Mouse (Mus musculus) kidney, postnatal 4 days (tissue): ENCODE data around the gene Ppp6r1.
"Not testable (repeated sequence)": the region's sequence is repeated elsewhere in the genome, so short reads cannot be mapped to it uniquely, and the experiment has no call there.

Source experiments
- DNase-seq, 2 experiments: peaks; one replicate each; pipeline ENCODE4 v3.0.0; 2021; ENCODE audit warnings: mixed read lengths in 2 of 2

Ppp6r1 gene

DNA sequence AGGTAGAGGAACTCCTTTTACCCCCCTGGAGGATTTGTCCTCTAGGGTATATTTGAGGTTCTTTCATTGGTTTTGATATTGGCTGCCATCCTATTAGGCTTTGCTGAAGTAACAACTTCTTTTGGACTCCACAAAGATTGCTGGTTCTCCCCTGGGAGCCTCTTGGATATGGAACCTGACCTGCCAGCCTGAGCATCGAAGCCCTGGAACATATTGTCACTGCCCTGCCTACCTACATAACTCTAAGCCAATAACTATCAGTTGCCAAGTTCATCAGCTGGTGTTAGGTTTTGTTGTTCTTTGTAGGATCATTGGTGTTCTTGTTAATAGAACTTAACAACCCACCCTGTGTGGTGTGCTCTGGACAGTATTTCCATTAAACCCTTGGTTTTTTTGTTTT lies 45.9 kb downstream of the Ppp6r1 start:
- no peak for DNase-seq

DNA sequence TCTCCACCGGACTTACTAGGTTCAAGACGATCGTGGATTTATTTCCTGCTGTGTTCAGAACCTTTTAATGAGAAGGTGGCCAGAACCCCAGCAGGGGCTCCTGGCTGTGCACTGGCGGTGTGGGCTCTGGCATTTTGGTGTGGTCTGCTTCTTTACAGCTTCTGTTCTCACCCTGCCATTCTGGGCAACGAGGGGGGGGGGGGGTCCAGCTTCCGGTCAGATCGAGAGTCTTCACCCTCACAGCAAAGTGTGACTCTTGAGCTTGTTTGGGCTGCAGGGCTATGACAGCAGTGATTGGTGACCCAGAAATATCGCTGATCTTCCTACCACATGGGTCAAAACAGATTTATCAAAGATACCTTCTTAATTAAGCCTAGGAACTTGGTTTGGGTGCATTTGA lies 46.4 kb downstream of the Ppp6r1 start:
- DNase-seq: no peak

DNA sequence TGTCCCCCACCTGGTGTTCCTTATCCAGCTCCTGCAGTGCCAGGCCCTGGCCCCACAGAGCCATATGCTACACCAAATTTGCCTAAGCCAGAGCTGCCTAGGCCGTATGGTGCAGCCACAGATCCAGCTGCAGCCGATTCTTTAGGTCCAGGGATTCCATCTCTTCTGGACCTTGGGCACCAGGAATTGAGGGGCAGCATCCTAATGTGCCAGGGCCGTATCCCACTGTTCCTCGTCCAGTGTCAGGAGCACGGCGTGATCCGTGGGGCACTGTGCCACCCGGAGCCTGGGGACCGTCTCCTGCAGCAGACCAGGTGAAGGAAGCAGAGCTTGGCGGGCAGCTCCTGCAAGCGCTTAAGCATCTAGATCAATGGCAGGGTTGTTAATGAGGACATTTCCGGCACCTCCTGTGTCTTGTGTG lies 46.9 kb downstream of the Ppp6r1 start:
- DNase-seq: no peak

DNA sequence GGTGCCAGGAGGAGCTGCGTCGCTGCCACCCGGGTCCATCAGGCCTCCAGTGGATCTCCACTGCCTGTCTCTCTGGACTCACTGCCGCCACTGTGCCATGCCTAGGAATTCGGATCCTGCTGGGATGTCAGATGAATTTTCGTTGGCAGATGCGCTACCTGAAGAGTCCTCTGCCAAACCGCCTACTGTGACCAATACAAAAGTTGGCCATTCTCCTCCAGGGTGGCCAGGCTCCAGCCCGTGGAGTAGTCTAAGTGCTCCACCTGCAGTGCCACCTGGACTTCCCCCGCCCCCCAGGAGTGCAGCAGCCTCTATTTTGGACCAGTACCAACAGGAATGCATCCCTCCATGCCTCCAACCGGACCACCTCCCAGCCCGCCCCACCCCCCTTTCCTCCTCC lies 47.3 kb downstream of the Ppp6r1 start:
- DNase-seq: no peak

- no peak for DNase-seq
Measured at GRCm38 (mm10) chr7:4608002-4608401, 50.8 kb downstream of the Ppp6r1 start.

DNA sequence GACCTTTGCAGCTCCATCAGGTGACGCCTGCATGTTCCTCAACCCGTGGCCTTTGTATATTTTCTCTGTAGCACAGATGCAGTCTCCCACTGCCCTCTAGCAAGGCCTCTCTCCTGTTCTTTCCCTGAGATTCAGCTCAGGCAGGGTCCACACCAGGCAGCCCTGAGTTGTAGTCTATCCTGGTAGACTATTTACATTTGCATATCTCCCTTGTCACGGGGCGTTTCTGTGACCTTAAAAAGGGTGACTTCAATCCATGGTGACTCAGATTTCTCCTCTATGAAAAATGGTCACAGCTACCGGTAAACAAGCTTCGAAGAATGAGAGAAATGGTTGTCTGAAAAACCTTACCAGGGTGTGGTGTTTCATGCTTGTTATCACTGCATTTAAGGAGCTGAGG lies 54.9 kb downstream of the Ppp6r1 start, which contains the start of gene Ptprh:
Ptprh (minus strand) TSS at position 169 of the 400 bp plus-strand sequence.
- DNase-seq: no peak

GRCm38 (mm10) chr7:4602969-4603368 lies 55.9 kb downstream of the Ppp6r1 start:
- DNase-seq: no peak

DNA sequence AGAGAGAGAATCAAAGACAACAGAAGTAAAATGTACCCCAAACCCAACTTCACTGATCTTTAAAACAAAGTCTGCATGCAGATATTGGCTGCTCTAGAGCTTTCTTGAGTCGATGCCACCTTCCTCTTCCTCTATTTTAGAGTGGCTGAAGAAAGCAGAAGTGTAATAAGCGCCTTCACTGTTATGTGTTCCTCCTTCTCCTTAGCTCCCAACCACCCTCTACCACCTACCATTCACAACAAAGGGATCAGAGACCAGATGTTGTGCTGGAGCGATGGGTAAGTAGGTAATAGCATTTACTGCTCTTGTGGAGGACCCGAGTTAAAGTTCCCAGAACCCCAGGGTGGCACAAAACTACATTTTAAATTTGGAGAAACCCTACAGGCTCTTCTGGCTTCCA lies 61.8 kb downstream of the Ppp6r1 start:
- not testable (repeated sequence) for DNase-seq
